Mouse (Mus musculus) adrenal gland, adult 8-10 months (tissue): ENCODE data around the gene Tdrd7. TPM values are rescaled to one million over a fixed set of nuclear protein-coding genes. Genes with fewer than 3 reads are reported as not detected.

ENCODE experiments used
- DNase-seq: peaks from one replicate; pipeline ENCODE4 v3.0.0; 2022
- total RNA-seq, 4 experiments: library from RNA; stranded (reverse); gene quantifications; 2 replicates each; pipeline ENCODE4 v1.2.4; 2022

Gene Tdrd7
- total RNA-seq, 4 experiments from 2014 or later = 30.0 to 39.1 (median 32.4) TPM

GRCm38 (mm10) chr4:45972951-45973350 lies 7.8 kb downstream of the Tdrd7 start:
- no peak for DNase-seq

DNA sequence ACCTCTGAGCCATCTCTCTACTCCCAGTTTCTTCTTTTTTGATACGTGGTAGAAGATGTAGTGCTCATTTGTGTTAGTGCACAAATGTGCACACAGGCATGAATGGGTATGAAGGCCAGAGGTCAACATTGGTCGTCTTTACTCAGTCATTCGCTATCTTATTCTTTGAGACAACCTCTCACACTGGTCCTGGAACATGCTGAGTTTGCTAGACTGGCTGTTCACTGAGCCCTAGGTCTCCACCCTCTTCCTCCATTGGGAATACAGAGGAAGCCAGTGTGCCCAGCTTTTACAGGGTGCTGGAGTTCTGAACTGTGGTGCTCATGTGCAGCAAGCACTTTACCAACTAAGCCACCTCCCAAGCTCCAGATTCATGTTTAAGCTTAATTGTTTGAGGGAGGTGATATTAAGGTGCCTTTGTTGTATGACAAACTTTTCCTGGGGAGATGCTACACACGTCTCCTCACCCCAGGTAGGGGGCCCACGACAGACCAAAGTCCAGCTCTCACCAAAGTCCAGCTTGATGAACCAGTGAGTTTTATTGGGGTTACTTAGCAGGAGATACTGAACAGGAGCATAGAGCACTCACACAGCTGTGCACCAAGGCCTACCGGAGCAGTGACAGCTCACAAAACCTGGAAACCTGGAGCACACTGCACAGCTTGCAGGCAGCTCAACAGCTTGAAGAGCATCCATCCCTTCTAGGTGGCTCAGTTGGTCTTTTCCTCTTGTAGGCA lies 12.0 kb downstream of the Tdrd7 start:
- no peak for DNase-seq

DNA sequence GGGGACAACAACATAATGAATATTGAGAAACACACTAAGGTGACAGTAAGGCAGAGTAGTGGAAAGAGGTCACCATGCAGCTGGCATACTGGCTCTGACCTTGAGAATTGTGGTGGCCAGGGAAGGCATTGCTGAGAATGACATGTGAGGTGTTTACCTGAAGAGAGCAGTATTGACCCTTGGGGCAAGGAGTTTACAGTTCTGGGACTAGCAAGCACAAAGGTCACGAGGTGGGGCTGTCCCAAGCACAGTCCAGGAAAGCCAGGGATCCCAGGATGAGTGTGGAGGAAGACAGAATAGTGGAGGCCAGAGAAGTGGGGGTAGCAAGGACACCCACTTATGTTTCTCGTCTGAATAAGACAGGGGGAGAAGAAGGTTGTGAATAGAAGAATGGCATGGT lies 14.8 kb downstream of the Tdrd7 start:
- DNase-seq = no peak

DNA sequence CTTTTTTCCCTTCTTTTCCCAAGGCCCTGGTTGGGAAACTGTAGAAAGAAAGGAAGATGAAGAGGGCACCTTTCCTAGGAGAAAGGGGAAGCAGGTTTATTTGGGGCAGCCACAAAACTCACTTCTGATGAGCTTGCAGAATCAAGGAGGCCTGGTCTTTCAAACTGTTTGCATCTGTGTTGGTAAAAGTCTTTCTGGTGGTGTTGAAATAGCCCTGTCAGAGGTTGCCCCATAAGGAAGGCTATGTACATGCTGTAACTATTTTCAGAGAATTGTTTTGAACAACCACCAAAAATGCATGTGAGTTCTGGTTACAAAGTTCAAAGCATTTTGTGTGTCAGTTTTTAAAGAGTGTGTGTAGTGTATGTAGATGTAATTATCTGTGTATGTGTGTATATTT lies 15.9 kb downstream of the Tdrd7 start:
- DNase-seq = no peak

DNA sequence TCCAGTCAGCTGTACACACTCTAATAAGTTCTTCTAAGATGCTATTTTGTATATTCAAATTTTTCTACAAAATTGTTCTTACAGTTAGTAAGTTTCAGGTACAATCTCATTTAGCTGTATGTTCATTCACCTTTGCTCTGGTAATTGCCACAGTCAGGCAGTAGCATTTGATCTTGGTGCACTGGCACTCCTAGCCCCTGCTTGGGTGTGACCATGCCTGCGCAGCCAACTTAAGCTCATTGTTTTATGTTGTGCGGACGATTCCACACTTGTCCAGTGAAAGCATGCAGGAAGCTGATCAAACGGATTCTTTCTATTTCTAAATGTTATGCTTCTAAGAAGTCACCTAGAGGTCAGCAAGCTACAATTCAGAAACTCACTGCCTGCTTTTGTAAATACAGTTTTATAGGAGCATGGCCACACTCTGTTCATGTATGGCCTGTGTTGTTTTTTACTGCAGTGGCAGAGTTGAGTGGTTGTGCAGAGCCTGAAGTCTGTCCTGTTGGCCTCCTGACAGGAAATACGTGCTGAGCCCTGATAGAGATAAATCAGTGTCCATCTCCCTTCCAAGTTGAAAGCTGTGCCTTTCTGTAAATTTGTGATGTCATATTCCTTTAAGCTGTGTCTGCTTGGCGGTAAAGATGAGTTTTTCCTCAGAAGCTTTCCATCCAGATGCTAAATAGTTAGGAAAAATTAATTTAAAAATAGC lies 25.4 kb downstream of the Tdrd7 start:
- DNase-seq = no peak

DNA sequence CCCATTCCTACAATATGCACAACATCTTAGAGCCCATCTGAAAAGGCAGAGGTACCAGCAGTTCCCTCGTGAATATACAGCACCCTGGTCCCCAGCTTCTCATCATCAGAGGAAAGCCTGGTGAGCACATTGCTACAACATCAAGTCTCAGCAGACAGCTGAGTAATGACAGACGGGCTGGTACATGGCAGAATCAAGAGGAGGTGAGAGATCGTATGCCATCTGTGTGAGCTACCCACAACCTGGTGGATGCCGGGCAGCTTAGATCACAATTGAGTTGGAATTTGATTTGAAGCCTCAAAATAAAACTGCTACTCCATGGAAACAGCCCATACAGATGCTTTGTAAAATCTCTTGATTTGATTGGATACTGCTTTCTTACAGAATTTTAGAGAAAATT lies 33.4 kb downstream of the Tdrd7 start:
- no peak for DNase-seq

DNA sequence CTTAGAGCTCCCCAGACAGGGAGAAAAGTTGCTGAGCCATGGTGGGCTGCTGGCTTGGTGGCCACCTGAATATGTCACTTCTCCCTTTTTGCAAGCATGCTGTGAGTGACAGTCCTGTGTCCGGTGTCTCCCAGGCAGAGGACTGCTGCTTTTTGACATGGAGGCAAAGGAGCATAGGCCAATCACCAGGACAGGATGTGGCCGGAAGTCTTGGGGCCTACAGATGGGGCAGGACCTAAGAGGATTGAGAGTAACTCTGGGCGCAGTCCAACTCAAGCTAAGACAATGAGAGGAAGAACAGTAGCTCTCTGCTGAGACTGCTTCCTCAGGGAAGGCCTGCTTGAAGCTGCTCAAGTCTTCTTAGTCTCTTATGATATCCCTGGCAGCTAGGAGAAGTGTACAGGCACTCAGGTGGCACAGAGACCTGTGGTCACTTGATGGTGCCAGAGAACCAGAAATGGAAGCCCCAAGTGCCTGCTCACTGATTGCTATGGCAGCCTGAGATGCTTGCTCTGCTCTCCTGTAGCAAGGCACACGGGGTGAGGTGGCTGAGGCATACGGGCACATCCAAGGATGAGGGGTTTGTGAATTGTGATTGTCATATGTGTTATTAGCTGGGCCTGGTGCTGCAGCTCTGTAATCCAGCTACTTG lies 43.1 kb downstream of the Tdrd7 start:
- no peak for DNase-seq

DNA sequence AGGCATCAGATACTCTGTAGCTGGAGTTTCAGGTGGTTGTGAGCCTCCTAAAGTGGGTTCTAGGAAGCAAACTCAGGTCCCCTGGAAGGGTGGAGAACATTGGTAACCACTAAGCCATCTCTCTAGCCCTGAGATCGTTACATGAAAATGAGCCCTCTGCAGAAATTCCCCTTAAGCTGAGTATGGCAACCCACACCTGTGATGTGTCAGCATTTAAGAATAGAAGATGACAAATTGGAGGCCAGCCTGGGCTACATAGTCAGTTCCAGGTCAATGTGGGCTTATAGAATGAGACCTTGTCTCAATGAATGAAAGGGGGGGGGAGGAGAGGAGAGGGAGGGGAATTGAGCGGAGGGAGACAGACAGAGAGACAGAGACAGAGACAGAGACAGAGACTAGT lies 46.6 kb downstream of the Tdrd7 start:
- no peak for DNase-seq

DNA sequence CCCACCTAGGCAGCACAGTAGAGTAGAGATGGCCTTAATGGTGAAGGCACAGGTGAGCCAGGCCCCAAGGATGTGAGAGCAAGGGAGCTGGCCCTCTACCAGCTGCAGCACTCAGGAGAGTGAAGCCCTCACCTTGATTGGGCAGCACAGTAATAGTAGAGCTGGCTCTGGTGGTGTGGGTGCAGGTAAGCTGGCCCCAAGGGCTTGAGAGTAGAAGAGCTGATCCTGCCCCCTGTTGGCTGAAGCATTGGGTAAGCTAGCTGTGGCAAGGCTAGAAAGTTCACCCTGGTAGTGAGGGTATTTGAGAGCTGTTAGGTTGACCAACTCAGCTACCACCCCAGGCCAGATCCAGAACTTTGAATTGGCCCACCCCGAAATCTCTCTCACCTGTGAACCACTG lies 50.5 kb downstream of the Tdrd7 start:
- DNase-seq = no peak

GRCm38 (mm10) chr4:46023021-46023481 lies 57.9 kb downstream of the Tdrd7 start:
- no peak for DNase-seq

- DNase-seq = no peak
Observed at GRCm38 (mm10) chr4:46025893-46026292, 60.8 kb downstream of the Tdrd7 start.

GRCm38 (mm10) chr4:46028224-46028623 lies 63.1 kb downstream of the Tdrd7 start:
- DNase-seq = no peak

- DNase-seq = no peak
Observed at GRCm38 (mm10) chr4:46028781-46029180, 63.6 kb downstream of the Tdrd7 start.

DNA sequence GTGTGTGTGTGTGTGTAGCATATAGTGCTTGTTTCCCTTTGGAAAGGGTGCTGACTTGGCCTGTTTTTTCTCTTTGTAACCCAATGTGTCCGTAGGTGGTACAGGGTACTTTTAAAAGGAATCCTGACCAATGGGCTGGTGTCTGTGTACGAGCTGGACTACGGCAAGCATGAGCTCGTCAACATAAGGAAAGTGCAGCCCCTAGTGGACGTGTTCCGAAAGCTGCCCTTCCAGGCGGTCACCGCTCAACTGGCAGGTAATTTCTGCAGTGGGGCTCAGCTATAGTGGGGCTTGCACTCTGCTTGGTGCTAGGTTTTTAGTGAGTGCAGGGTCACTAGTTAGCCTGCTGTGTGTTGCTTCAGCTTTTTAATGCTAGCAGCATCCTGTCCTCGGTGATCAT lies 64.4 kb downstream of the Tdrd7 start:
- DNase-seq = no peak

GRCm38 (mm10) chr4:46032448-46032847 lies 67.3 kb downstream of the Tdrd7 start:
- DNase-seq = no peak

DNA sequence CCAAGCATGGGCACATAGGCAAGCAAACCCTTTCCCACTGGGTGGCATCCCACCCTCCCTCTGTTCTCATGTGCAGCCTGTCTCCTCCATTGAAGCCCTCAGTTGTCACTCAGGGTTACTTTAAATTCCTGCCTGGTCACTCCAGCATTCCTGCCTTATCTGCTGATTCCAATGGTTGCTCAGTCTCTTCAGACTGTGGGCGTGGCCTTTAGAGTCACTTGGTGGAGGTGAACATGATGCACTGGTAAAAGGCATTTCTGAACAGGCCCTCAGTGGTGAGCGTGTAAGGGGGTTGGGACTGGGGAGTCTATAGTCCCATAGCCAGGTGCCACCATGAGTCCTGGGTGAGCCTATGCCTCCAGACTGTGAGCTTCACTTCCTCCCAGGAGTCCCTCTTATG lies 68.1 kb downstream of the Tdrd7 start:
- DNase-seq = no peak

- DNase-seq = no peak
Observed at GRCm38 (mm10) chr4:46038591-46038891, 73.4 kb downstream of the Tdrd7 start.

DNA sequence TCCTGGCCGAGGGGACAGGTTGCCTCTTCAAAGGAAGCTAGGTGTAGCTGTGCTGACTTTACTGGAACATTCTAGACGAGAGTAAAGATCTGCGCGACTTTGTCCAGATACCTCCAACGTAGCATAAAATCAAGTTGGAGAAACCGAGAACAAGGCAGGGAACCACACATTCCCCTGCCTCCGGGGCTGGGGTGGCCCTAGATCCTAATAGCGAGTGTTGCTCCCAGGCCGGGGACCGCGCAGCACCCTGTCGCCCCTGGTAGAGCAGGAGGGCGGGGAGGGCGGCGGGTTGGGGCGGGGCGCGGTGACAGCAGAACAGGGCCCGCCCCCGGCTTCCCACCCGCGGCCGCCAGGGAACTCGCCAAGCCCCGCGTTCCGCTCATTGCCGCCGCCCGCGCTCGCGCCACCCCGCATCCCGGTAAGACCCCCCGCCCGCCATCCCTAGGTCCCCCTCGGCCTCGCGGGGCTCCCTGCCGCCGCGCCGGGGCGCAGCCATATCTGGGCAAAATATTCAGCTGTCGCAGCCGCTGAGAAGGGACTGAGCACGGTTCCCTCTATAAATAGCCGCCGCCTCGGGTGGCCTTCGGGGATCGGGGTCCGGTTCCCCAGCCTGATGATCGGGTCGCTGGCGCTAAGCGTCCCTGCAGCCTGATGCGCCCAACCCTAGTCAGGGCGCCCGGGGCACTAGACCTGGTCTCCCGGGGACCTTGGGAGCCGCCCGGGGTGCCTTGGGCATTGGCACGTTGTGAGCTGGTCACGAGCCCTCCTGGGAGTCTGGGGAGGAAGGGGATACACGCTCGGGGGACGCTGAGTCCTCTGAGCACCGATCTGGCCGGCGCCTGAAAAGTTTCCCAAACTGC lies 74.0 kb downstream of the Tdrd7 start, which contains the start of gene Tmod1:
Gene Tmod1 (plus strand): TSS at position 44 of the 860 bp plus-strand sequence.
- DNase-seq = peak; percentile 33

DNA sequence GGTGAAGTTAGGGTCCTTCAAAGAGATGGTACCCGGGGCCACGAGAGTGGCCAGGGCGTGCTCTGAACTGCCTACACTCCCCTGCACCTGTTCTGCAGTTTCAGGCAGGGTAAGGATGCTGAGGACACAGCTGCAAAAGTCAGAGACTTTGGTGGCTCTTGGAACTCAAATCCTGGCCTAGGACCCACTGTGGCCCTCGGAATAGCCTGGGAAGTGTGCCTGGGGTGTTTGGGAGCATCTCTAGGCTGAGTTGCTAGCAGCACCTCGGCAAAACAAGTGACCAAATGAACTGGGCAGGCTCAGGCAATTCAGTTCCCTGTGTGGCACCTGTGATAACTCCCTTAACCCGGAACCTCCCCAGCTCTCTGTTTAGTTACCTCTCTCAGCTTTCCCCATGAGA lies 74.8 kb downstream of the Tdrd7 start:
- no peak for DNase-seq

- no peak for DNase-seq
Observed at GRCm38 (mm10) chr4:46040594-46041192, 75.6 kb downstream of the Tdrd7 start.

DNA sequence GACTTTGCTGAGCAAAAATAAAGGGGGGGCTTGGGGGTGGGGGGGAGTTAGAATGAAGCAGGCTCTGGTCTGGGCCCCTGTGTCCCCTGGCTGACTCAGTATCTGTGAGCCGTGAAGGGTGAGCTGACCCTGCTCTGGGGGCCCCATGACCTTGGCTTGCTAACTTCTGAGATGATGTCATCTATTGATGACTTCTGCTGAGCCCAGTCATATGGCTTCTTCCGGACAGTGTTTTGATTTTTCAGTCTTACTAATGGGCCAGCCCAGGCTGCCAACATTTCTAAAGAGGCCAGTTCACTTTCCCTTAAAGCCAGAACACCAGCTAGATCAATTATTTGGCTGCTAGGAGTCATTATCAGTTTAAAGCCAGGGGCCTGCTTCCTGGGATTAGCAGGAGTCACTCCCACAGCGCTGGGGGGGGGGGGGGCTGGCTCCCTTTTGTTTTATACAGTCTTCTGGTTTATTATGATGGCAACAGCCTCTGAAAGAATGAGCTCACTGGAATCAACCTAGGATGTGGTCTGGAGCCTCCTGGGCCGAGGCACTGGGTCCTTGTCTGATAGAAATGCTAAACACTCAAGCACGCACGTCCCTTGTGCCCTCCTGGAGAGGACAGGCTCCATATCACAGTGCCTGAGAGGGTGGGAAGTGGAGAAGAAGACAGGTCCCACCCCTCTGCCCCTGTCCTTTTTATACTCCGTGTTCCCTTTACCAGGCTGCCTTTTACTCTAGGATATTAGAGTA lies 76.8 kb downstream of the Tdrd7 start:
- peak; percentile 44 for DNase-seq

GRCm38 (mm10) chr4:46042505-46042850 lies 77.3 kb downstream of the Tdrd7 start:
- no peak for DNase-seq
